Mouse (Mus musculus) limb, embryonic 14.5 days (tissue): ENCODE results near the gene Sdhaf1. TPM values are rescaled to one million over a fixed set of nuclear protein-coding genes. Genes with fewer than 3 reads are reported as not detected.

Experiments used
- ATAC-seq: fragments of 200-750 bp; cut with Nextera tagmentation; 2 replicates; pipeline ENCODE4 v1.8.0; 2017; ENCODE audit warnings: low read depth, moderate number of reproducible peaks, moderate TSS enrichment; ENCODE audit not compliant: low FRiP score
- DNase-seq: peaks from one replicate; pipeline ENCODE4 v3.0.0-alpha.2; 2015; ENCODE audit warnings: low spot score
- H3K27ac ChIP-seq: fragments of 300-500 bp; sonication (generic); replicated peaks from 2 replicates; pipeline ENCODE4 v1.5.1; 2014; ENCODE audit warnings: low read depth, mild to moderate bottlenecking, low read length, moderate library complexity, mixed read lengths
- H3K27me3 ChIP-seq: fragments of 300-500 bp; sonication (generic); 2 replicates; pipeline ENCODE4 v1.6.1; 2014; ENCODE audit warnings: low read length, mixed read lengths; ENCODE audit not compliant: control insufficient read depth, insufficient read depth
- H3K36me3 ChIP-seq: fragments of 300-500 bp; sonication (generic); 2 replicates; pipeline ENCODE4 v1.6.1; 2014; ENCODE audit warnings: mild to moderate bottlenecking, low read length, moderate library complexity, mixed read lengths; ENCODE audit not compliant: control insufficient read depth, insufficient read depth
- H3K4me1 ChIP-seq: fragments of 300-500 bp; sonication (generic); 2 replicates; pipeline ENCODE4 v1.6.1; 2014; ENCODE audit warnings: antibody characterized with exemption, low read length, mixed read lengths; ENCODE audit not compliant: control insufficient read depth, insufficient read depth
- H3K4me2 ChIP-seq: fragments of 300-500 bp; sonication (generic); replicated peaks from 2 replicates; pipeline ENCODE4 v1.6.1; 2014; ENCODE audit warnings: low read depth, mild to moderate bottlenecking, low read length, moderate library complexity; ENCODE audit not compliant: severe bottlenecking
- H3K4me3 ChIP-seq: fragments of 300-500 bp; sonication (generic); replicated peaks from 2 replicates; pipeline ENCODE4 v1.5.1; 2014; ENCODE audit warnings: low read length
- H3K9ac ChIP-seq: fragments of 300-500 bp; sonication (generic); 2 replicates; pipeline ENCODE4 v1.6.1; 2014; ENCODE audit warnings: mild to moderate bottlenecking, low read depth, low read length, moderate library complexity; ENCODE audit not compliant: severe bottlenecking
- H3K9me3 ChIP-seq: fragments of 300-500 bp; sonication (generic); 2 replicates; pipeline ENCODE4 v1.6.1; 2016; ENCODE audit warnings: low read length; ENCODE audit not compliant: control insufficient read depth
- POLR2A ChIP-seq: fragments of 200-500 bp; IDR thresholded peaks from 2 replicates; pipeline ENCODE4 v1.8.0; 2012; ENCODE audit warnings: inconsistent platforms, mild to moderate bottlenecking, moderate library complexity, borderline replicate concordance; ENCODE audit not compliant: insufficient read depth, insufficient read length; ENCODE audit errors: extremely low read depth
- WGBS: fragments of 180-500 bp; shearing (Covaris S2); extraction: QIAGEN DNeasy Blood & Tissue Kit; methylation state at CpG from one replicate; pipeline ENCODE4 v1.1.7; 2014; 5-methylcytosine and 5-hydroxymethylcytosine counted together
- polyA plus RNA-seq, 2 experiments: library from polyadenylated mRNA; depleted of rRNA in 1 of 2; stranded (reverse) in 1 of 2; unstranded in 1 of 2; fragments of >200 nt; fragmentation: Nextera tagmentation in 1 of 2; extraction: Ambion mirVana in 1 of 2; gene quantifications; 2 replicates each; pipeline versions ENCODE4 v1.2.1 to v1.2.3; 2012 to 2014

The Sdhaf1 gene
- polyA plus RNA-seq, 2 experiments = 18.6 to 20.7 TPM

DNA sequence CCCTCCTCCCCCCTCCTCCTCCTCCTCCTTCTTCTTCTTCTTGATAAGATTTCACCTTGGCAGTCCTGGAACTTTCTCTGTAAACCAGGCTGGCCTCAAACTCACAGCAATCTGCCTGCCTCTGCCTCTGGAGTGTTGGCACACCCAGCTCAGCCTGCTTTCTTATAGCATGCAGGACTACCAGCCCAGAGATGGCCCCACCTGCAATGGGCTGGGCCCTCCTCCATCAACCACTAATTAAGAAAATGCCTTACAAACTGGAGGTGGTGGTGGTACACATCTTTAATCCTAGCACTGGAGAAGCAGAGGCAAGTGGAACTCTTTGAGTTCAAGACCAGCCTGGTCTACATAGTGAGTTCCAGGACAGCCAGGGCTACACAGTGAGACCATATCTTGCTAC, 2.7 kb upstream of the Sdhaf1 start:
- Histone ChIP-seq H3K4me3 (no peak overlapping the region), H3K27ac (no peak overlapping the region), H3K9me3 (no peaks in the 10 kb centered on the region), H3K36me3 (no peaks in the 10 kb centered on the region), H3K4me2 (no peak overlapping the region), H3K27me3 (no peaks in the 10 kb centered on the region), H3K9ac (no peak overlapping the region), H3K4me1 (peaks cover 3% of the 10 kb centered on the region)
- ATAC-seq (no peak), DNase-seq (no peak)
- no peak for TF ChIP-seq POLR2A

- Histone ChIP-seq H3K4me3 (no peak overlapping the region), H3K36me3 (no peaks in the 10 kb centered on the region), H3K9ac (no peak overlapping the region), H3K4me2 (no peak overlapping the region), H3K9me3 (no peaks in the 10 kb centered on the region), H3K27ac (no peak overlapping the region), H3K27me3 (no peaks in the 10 kb centered on the region), H3K4me1 (peaks cover 10% of the 10 kb centered on the region)
- ATAC-seq (no peak), DNase-seq (no peak)
- 46% methylated on average over 2 of the region's 2 CpGs for WGBS
- no peak for TF ChIP-seq POLR2A
Observed at GRCm38 (mm10) chr7:30325364-30325763, 1.7 kb upstream of the Sdhaf1 start.

- H3K4me2 ChIP-seq = no peak overlapping the region
- no peaks in the 10 kb centered on the region for H3K27me3 ChIP-seq
- H3K4me1 ChIP-seq = peaks cover 10% of the 10 kb centered on the region
- H3K36me3 ChIP-seq = no peaks in the 10 kb centered on the region
- DNase-seq (no peak), ATAC-seq (no peak)
- TF ChIP-seq POLR2A = no peak
- H3K4me3 ChIP-seq = no peak overlapping the region
- no peak overlapping the region for H3K27ac ChIP-seq
- no peak overlapping the region for H3K9ac ChIP-seq
- 86% methylated on average over 5 of the region's 5 CpGs for WGBS
- no peaks in the 10 kb centered on the region for H3K9me3 ChIP-seq
Observed at GRCm38 (mm10) chr7:30324300-30324944, 727 bp upstream of the Sdhaf1 start.

- Histone ChIP-seq H3K36me3 (peaks cover 9% of the 10 kb centered on the region; the same call in 1 of the 2 replicates), H3K27ac (peak overlapping the region; percentile 77), H3K4me2 (peak overlapping the region; percentile 79), H3K4me1 (peaks cover 10% of the 10 kb centered on the region), H3K9ac (peak overlapping the region; percentile 85; the same call in 1 of the 2 replicates), H3K9me3 (no peaks in the 10 kb centered on the region), H3K4me3 (peak overlapping the region; percentile 82), H3K27me3 (no peaks in the 10 kb centered on the region)
- TF ChIP-seq POLR2A = no peak
- whole genome bisulfite sequencing = 53% methylated on average over 6 of the region's 6 CpGs
- DNase-seq (no peak), ATAC-seq (no peak)
Observed at GRCm38 (mm10) chr7:30322865-30323264, 830 bp downstream of the Sdhaf1 start.

DNA sequence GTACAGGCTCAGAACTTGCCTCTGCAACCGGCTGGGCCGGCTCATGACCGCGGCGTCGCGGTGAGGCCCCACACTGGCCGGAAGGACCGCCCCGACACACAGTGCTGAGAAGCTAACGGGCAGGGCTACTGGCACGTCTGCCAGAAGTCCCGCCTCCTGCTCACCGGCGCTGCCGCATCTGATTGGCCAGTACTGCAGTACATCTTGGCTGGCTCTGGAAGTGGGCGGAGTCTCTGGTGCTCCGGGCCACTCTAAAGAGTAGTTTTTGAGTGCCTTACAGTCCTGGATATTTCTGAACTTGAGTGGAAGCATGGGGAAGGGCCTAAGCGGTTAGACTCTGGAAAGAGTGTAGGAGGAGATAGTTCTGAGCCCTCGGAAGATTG, 1.4 kb downstream of the Sdhaf1 start:
- peak; percentile 68; the same call in 1 of the 2 replicates for TF ChIP-seq POLR2A
- peak overlapping the region; percentile 79 for H3K27ac ChIP-seq
- peaks cover 10% of the 10 kb centered on the region for H3K4me1 ChIP-seq
- ATAC-seq = peak; percentile 99
- peaks cover 11% of the 10 kb centered on the region for H3K36me3 ChIP-seq
- H3K9ac ChIP-seq = peak overlapping the region; percentile 85
- peak; percentile 99 for DNase-seq
- H3K4me3 ChIP-seq = peak overlapping the region; percentile 82
- H3K4me2 ChIP-seq = peak overlapping the region; percentile 79
- no peaks in the 10 kb centered on the region for H3K9me3 ChIP-seq
- WGBS = 1% methylated on average over 20 of the region's 20 CpGs
- no peaks in the 10 kb centered on the region for H3K27me3 ChIP-seq
